8 mouse cellular contexts compared by ENCODE assay signal in the genomic region with DNA sequence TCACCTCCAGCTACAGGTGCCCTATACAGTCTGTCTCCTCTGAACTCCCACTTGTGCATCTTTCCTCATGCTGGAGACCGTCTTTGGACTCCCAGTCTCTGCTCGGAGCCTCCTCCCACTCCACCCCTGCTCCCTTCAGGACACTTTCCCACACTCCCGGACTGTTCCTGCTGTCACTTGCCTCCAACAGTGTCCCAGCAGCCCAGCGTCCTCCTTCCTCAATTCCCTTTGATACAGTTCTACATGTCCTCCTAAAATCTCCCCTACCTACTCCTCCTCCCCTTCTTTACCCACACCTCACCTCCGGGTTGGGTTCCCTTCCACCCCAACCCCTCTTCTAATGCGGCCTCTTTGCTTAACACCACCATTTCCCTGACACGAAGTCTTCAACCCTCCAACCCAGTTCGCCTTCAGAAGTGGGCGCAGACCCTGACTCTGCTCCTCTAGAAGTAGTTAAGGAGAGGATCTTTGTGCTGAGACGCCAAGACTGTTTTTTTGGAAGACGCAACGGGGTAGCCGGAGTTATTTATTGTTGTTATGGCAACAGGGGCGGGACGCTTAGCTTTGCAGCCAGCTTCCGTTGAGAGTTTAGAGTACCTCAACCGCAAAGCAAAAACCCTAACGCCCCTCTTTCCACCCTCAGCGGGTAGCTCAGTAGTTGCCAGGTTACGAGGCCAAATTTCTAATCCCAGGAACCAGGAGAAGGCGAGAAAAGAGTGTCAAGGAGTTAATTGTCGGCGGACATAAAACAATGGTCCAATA. TPM values are rescaled to one million over a fixed set of nuclear protein-coding genes. Genes with fewer than 3 reads are reported as not detected.
DNase-seq lines count a peak whose midpoint lies in the region; ATAC-seq and TF ChIP-seq lines count a peak whose summit lies in the region.

A gene (minus strand): TSS at position 506 of the 762 bp plus-strand sequence.

- 6% methylated on average over 23 of the region's 23 CpGs for WGBS in spleen, adult 2 months
- WGBS in embryonic facial prominence, embryonic 10.5 days: 2% methylated on average over 23 of the region's 23 CpGs
- WGBS in limb, embryonic 11.5 days: 3% methylated on average over 23 of the region's 23 CpGs
- 3% methylated on average over 23 of the region's 23 CpGs for WGBS in midbrain, embryonic 11.5 days

- H3K4me1 ChIP-seq in spleen, adult 2 months (ENCODE audit: control insufficient read depth, insufficient read depth, insufficient read length): peaks cover 12% of the 10 kb centered on the region; the same call in 1 of the 2 replicates
- peaks cover 25% of the 10 kb centered on the region for H3K4me1 ChIP-seq in embryonic facial prominence, embryonic 10.5 days
- no peaks in the 10 kb centered on the region for H3K4me1 ChIP-seq in limb, embryonic 11.5 days (ENCODE audit: control insufficient read depth, insufficient read depth, low read length)
- peaks cover 9% of the 10 kb centered on the region; the same call in 1 of the 2 replicates for H3K4me1 ChIP-seq in midbrain, embryonic 11.5 days (ENCODE audit: control insufficient read depth, insufficient read depth, low read length)

- H3K9me3 ChIP-seq in embryonic facial prominence, embryonic 10.5 days: no peaks in the 10 kb centered on the region
- no peaks in the 10 kb centered on the region for H3K9me3 ChIP-seq in limb, embryonic 11.5 days (ENCODE audit: control insufficient read depth, low read length)
- H3K9me3 ChIP-seq in midbrain, embryonic 11.5 days (ENCODE audit: control insufficient read depth, low read length): no peaks in the 10 kb centered on the region

- H3K9ac ChIP-seq in limb, embryonic 11.5 days (ENCODE audit: low read length): peak within 1 kb of the TSS; percentile 28
- H3K9ac ChIP-seq in midbrain, embryonic 11.5 days (ENCODE audit: low read length): peak within 1 kb of the TSS; percentile 35

- no peaks in the 10 kb centered on the region for H3K36me3 ChIP-seq in spleen, adult 2 months (ENCODE audit: control insufficient read depth, insufficient read depth, low read length)
- no peaks in the 10 kb centered on the region for H3K36me3 ChIP-seq in embryonic facial prominence, embryonic 10.5 days (replicated peaks)
- no peaks in the 10 kb centered on the region for H3K36me3 ChIP-seq in limb, embryonic 11.5 days (ENCODE audit: control insufficient read depth, insufficient read depth, low read length)
- no peaks in the 10 kb centered on the region for H3K36me3 ChIP-seq in midbrain, embryonic 11.5 days (ENCODE audit: control insufficient read depth, insufficient read depth, low read length)

- no peak for TF ChIP-seq CTCF in spleen, adult 2 months (IDR thresholded peaks at IDR 0.05; ENCODE audit: extremely low read depth, insufficient read depth, insufficient read length, insufficient replicate concordance)

- no peak within 1 kb of the TSS for H3K27ac ChIP-seq in spleen, adult 2 months (ENCODE audit: insufficient read depth, low read length)
- peak within 1 kb of the TSS; percentile 52; the same call in 1 of the 2 replicates for H3K27ac ChIP-seq in embryonic facial prominence, embryonic 10.5 days (replicated peaks)
- no peak within 1 kb of the TSS for H3K27ac ChIP-seq in limb, embryonic 11.5 days (replicated peaks; ENCODE audit: low read depth, low read length)
- no peak within 1 kb of the TSS for H3K27ac ChIP-seq in midbrain, embryonic 11.5 days (ENCODE audit: low read depth, low read length)

- no peak for TF ChIP-seq POLR2A in spleen, adult 2 months (IDR thresholded peaks at IDR 0.05; ENCODE audit: low read depth, low read length)

- peak; percentile 18; the same call in 1 of the 2 replicates for ATAC-seq in limb, embryonic 11.5 days (ENCODE audit: insufficient number of reproducible peaks, low FRiP score, low TSS enrichment, low read depth)
- peak; percentile 65 for ATAC-seq in midbrain, embryonic 11.5 days (ENCODE audit: low FRiP score)

- peak within 1 kb of the TSS; percentile 47; the same call in 1 of the 2 replicates for H3K4me3 ChIP-seq in spleen, adult 2 months (ENCODE audit: extremely low read depth, insufficient read depth, insufficient read length)
- H3K4me3 ChIP-seq in embryonic facial prominence, embryonic 10.5 days: peak within 1 kb of the TSS; percentile 58
- peak within 1 kb of the TSS; percentile 32 for H3K4me3 ChIP-seq in limb, embryonic 11.5 days (ENCODE audit: low read depth, low read length)
- H3K4me3 ChIP-seq in midbrain, embryonic 11.5 days (ENCODE audit: low read depth, low read length): peak within 1 kb of the TSS; percentile 27

- no peaks in the 10 kb centered on the region for H3K27me3 ChIP-seq in spleen, adult 2 months (ENCODE audit: control insufficient read depth, insufficient read depth, low read length)
- H3K27me3 ChIP-seq in embryonic facial prominence, embryonic 10.5 days (replicated peaks; ENCODE audit: low read depth, poor library complexity, severe bottlenecking): peaks cover 26% of the 10 kb centered on the region
- H3K27me3 ChIP-seq in limb, embryonic 11.5 days (ENCODE audit: control insufficient read depth, insufficient read depth, low read length): peaks cover 2% of the 10 kb centered on the region; the same call in 1 of the 2 replicates
- no peaks in the 10 kb centered on the region for H3K27me3 ChIP-seq in midbrain, embryonic 11.5 days (ENCODE audit: control insufficient read depth, insufficient read depth, low read length)

- peak within 1 kb of the TSS; percentile 55 for H3K4me2 ChIP-seq in limb, embryonic 11.5 days (ENCODE audit: low read depth, severe bottlenecking)
- peak within 1 kb of the TSS; percentile 51 for H3K4me2 ChIP-seq in midbrain, embryonic 11.5 days

- DNase-seq in spleen, adult 2 months (ENCODE audit: low read depth in 1 of 2, low spot score in 2 of 2): peak; percentile 51 to 64
- DNase-seq in spleen, adult 12 weeks (ENCODE audit: low spot score): no peak
- DNase-seq in embryonic facial prominence, embryonic 10.5 days (ENCODE audit: low spot score): peak; percentile 65
- DNase-seq in heart, postnatal 36 days: peak; percentile 41 to 65
- peak; percentile 76 for DNase-seq in limb, embryonic 11.5 days (ENCODE audit: low spot score)
- DNase-seq in midbrain, embryonic 11.5 days (ENCODE audit: low spot score, missing footprints): peak; percentile 97
- DNase-seq in thymus, postnatal 0 days (ENCODE audit: low spot score): peak; percentile 88
- DNase-seq in right cerebral cortex, postnatal 4 days: no peak

- intact Hi-C loops in heart, postnatal 36 days (cut with DNase I): no loop called here

RNA-seq across cellular contexts. Expression of the gene that starts here (rescaled TPM):
- 1.2 and 1.8 TPM in 2 replicates for polyA plus RNA-seq in spleen, adult 2 months (2012; rRNA removed)
- 0.50 and 0.74 TPM in 2 replicates for polyA plus RNA-seq in embryonic facial prominence, embryonic 10.5 days (2016; fragmentation: Nextera tagmentation; extraction: Ambion mirVana)
- not detected for total RNA-seq in heart, postnatal 36 days (2021)
- polyA plus RNA-seq in limb, embryonic 11.5 days (2014; fragmentation: Nextera tagmentation; extraction: Ambion mirVana): 0.91 and 1.0 TPM in 2 replicates
- polyA plus RNA-seq in midbrain, embryonic 11.5 days (2014; fragmentation: Nextera tagmentation; extraction: Ambion mirVana): 1.1 and 1.8 TPM in 2 replicates
- 2.4 and 3.2 TPM in 2 replicates for polyA plus RNA-seq in thymus, postnatal 0 days (2015; fragmentation: Nextera tagmentation; extraction: Ambion mirVana)

Comparison
In these comparisons a context has a peak if more than half of its experiments do, and no peak if none do; other contexts are left out.
1. DNase-seq: peak in spleen, adult 2 months (2 of 2), limb, embryonic 11.5 days (single experiment), midbrain, embryonic 11.5 days (single experiment) and thymus, postnatal 0 days (single experiment); none in spleen, adult 12 weeks (single experiment) and right cerebral cortex, postnatal 4 days (single experiment).
2. Peak in DNase-seq, H3K4me3 ChIP-seq and H3K27ac ChIP-seq in embryonic facial prominence, embryonic 10.5 days; RNA of the gene not detected or under 1 TPM.
3. Peak in DNase-seq in heart, postnatal 36 days; RNA of the gene not detected or under 1 TPM.
4. Peak in every context shown above with its lines, with median percentiles within 50 percentile points of each other: H3K4me3 ChIP-seq.